Mouse (Mus musculus) embryonic fibroblast, embryonic 13.5 days (primary cell): ENCODE data around the gene Vav2.

Experiments
- CTCF ChIP-seq: IDR thresholded peaks from 2 replicates; pipeline ENCODE4 v1.5.1; 2011; ENCODE audit warnings: mild to moderate bottlenecking, control low read depth, low read length, moderate library complexity, borderline replicate concordance; ENCODE audit not compliant: insufficient read depth
- POLR2A ChIP-seq: IDR thresholded peaks from 2 replicates; pipeline ENCODE4 v1.6.1; 2011; ENCODE audit warnings: low read depth, mild to moderate bottlenecking, control low read depth, low read length, moderate library complexity

GRCm38 (mm10) chr2:27312500-27312899 is 114.3 kb downstream of the Vav2 start:
- TF ChIP-seq CTCF, result no peak
- TF ChIP-seq POLR2A, result no peak
